Mouse (Mus musculus): ENCODE data around the gene Shq1.

GRCm38 (mm10) chr6:100616133-100616532 lies 54.8 kb downstream of the Shq1 start:
- TF ChIP-seq TAL1 (IDR thresholded peaks at IDR 0.05; ENCODE audit: low read length) (no peak), GATA1 (IDR thresholded peaks at IDR 0.05; ENCODE audit: low read length) (no peak)

All from erythroblast, embryonic 14.5 days (primary cell).